Mouse (Mus musculus) ES-E14 (cell line): ENCODE results near the gene Tmprss13. TPM values are rescaled to one million over a fixed set of nuclear protein-coding genes. Genes with fewer than 3 reads are reported as not detected.

Experiments used
- DNase-seq: peaks from one replicate; pipeline ENCODE4 v3.0.0-alpha.2; 2013; ENCODE audit warnings: low read depth, low spot score
- H3K27ac ChIP-seq: 2 replicates; pipeline ENCODE4 v1.5.1; 2012; ENCODE audit warnings: low read depth, mild to moderate bottlenecking, low read length, moderate library complexity, mixed read lengths; ENCODE audit not compliant: poor library complexity, insufficient read depth, severe bottlenecking
- H3K36me3 ChIP-seq: 2 replicates; pipeline ENCODE4 v1.6.1; 2012; ENCODE audit warnings: mild to moderate bottlenecking, low read length, moderate library complexity, mixed read lengths; ENCODE audit not compliant: control insufficient read depth, poor library complexity, insufficient read depth, severe bottlenecking
- H3K4me1 ChIP-seq, 2 experiments: fragments of 150-350 bp in 1 of 2; sonication (generic) in 1 of 2; 2 replicates each; pipeline ENCODE4 v1.6.1; 2012; ENCODE audit warnings: low read length in 2 of 2, mild to moderate bottlenecking in 1 of 2, mixed read lengths in 1 of 2; ENCODE audit not compliant: control insufficient read depth in 2 of 2, insufficient read depth in 2 of 2, poor library complexity in 1 of 2
- H3K4me3 ChIP-seq, 2 experiments: fragments of 150-350 bp in 1 of 2; sonication (generic) in 1 of 2; 2 replicates each; pipeline ENCODE4 v1.5.1; 2012; ENCODE audit warnings: low read length in 2 of 2, low read depth in 1 of 2, mild to moderate bottlenecking in 1 of 2, mixed read lengths in 1 of 2; ENCODE audit not compliant: insufficient read depth in 1 of 2, poor library complexity in 1 of 2, severe bottlenecking in 1 of 2
- H3K9ac ChIP-seq: 2 replicates; pipeline ENCODE4 v1.6.1; 2012; ENCODE audit warnings: low read depth, mild to moderate bottlenecking, low read length, mixed read lengths; ENCODE audit not compliant: poor library complexity, insufficient read depth, severe bottlenecking
- H3K9me3 ChIP-seq: fragments of 150-350 bp; sonication (generic); 2 replicates; pipeline ENCODE4 v1.6.1; 2012; ENCODE audit warnings: low read depth, mild to moderate bottlenecking, low read length; ENCODE audit not compliant: control insufficient read depth, insufficient read depth
- CHD2 ChIP-seq: IDR thresholded peaks from 2 replicates; pipeline ENCODE4 v1.6.1; 2014; ENCODE audit warnings: mild to moderate bottlenecking, low read depth, low read length, inconsistent platforms
- HCFC1 ChIP-seq: IDR thresholded peaks from 2 replicates; pipeline ENCODE4 v1.6.1; 2012; ENCODE audit warnings: low read length, inconsistent platforms, borderline replicate concordance; ENCODE audit not compliant: insufficient read depth
- MAFK ChIP-seq: IDR thresholded peaks from 2 replicates; pipeline ENCODE4 v1.6.1; 2014; ENCODE audit warnings: mild to moderate bottlenecking, low read depth, low read length, inconsistent platforms; ENCODE audit not compliant: insufficient read depth
- ZC3H11A ChIP-seq: IDR thresholded peaks from 2 replicates; pipeline ENCODE4 v1.6.1; 2012; ENCODE audit warnings: low read depth, mild to moderate bottlenecking, inconsistent platforms, low read length, borderline replicate concordance
- ZNF384 ChIP-seq: IDR thresholded peaks from 2 replicates; pipeline ENCODE4 v1.6.1; 2012; ENCODE audit warnings: low read depth, low read length, inconsistent platforms
- in situ Hi-C, 2 experiments: fragments of 600-800 bp; cut with MboI; formaldehyde crosslinking; loops; one replicate each; pipeline ENCODE4 v1.15.1; 2025; ENCODE audit warnings: low sequenced_read_pairs in 2 of 2, inconsistent platforms in 1 of 2; ENCODE audit not compliant: unreplicated experiment in 2 of 2
- total RNA-seq: library from RNA; depleted of rRNA; stranded (reverse); fragments of 300-350 nt; gene quantifications from 2 replicates; pipeline ENCODE4 v1.2.3, GENCODE M21; 2012

Gene Tmprss13
- total RNA-seq, 1 experiment = 0.22 TPM

GRCm38 (mm10) chr9:45308521-45308920, 10.4 kb upstream of the Tmprss13 start:
- TF ChIP-seq ZNF384 (no peak), ZC3H11A (no peak), MAFK (no peak), CHD2 (no peak), HCFC1 (no peak)
- no peak for DNase-seq
- Histone ChIP-seq H3K27ac (no peak overlapping the region), H3K9me3 (no peaks in the 10 kb centered on the region), H3K4me1 (no peaks in the 10 kb centered on the region; a peak in 1 of 4 replicates), H3K36me3 (no peaks in the 10 kb centered on the region), H3K9ac (no peak overlapping the region), H3K4me3 (no peak overlapping the region)
- in situ Hi-C loops = loop anchor here (10.0 kb wide), 2 partner anchors 76 to 106 kb away; no protein-coding TSS in a partner anchor

GRCm38 (mm10) chr9:45311858-45312257, 7.0 kb upstream of the Tmprss13 start:
- Histone ChIP-seq H3K4me1 (no peaks in the 10 kb centered on the region), H3K4me3 (no peak overlapping the region), H3K9me3 (no peaks in the 10 kb centered on the region), H3K27ac (no peak overlapping the region), H3K36me3 (no peaks in the 10 kb centered on the region), H3K9ac (no peak overlapping the region)
- no peak for DNase-seq
- in situ Hi-C loops = no loop called here
- TF ChIP-seq ZNF384 (no peak), CHD2 (no peak), HCFC1 (no peak), MAFK (no peak), ZC3H11A (no peak)

GRCm38 (mm10) chr9:45313913-45314312, 5.0 kb upstream of the Tmprss13 start:
- no peak overlapping the region for H3K9ac ChIP-seq
- in situ Hi-C loops = no loop called here
- TF ChIP-seq ZNF384 (no peak), HCFC1 (no peak), ZC3H11A (no peak), CHD2 (no peak), MAFK (no peak)
- H3K4me1 ChIP-seq = no peaks in the 10 kb centered on the region
- no peaks in the 10 kb centered on the region for H3K36me3 ChIP-seq
- no peak for DNase-seq
- no peak overlapping the region for H3K4me3 ChIP-seq
- H3K9me3 ChIP-seq = no peaks in the 10 kb centered on the region
- H3K27ac ChIP-seq = no peak overlapping the region

GRCm38 (mm10) chr9:45317635-45318034, 1.3 kb upstream of the Tmprss13 start:
- TF ChIP-seq ZNF384 (no peak), CHD2 (no peak), HCFC1 (no peak), ZC3H11A (no peak), MAFK (no peak)
- in situ Hi-C loops = no loop called here
- no peak for DNase-seq
- H3K4me3 ChIP-seq = no peak overlapping the region
- H3K4me1 ChIP-seq = no peaks in the 10 kb centered on the region
- H3K27ac ChIP-seq = no peak overlapping the region
- H3K9me3 ChIP-seq = no peaks in the 10 kb centered on the region
- H3K36me3 ChIP-seq = no peaks in the 10 kb centered on the region
- no peak overlapping the region for H3K9ac ChIP-seq

GRCm38 (mm10) chr9:45321465-45321864, 2.6 kb downstream of the Tmprss13 start:
- no peak for DNase-seq
- no peak for TF ChIP-seq MAFK
- no peak for TF ChIP-seq HCFC1
- TF ChIP-seq ZNF384 = no peak
- TF ChIP-seq ZC3H11A = no peak
- TF ChIP-seq CHD2 = no peak

More at GRCm38 (mm10) chr9:45321465-45321864, 2.6 kb downstream of the Tmprss13 start:
- Histone ChIP-seq H3K4me3 (no peak overlapping the region), H3K9me3 (no peaks in the 10 kb centered on the region), H3K4me1 (no peaks in the 10 kb centered on the region), H3K9ac (no peak overlapping the region), H3K27ac (no peak overlapping the region), H3K36me3 (no peaks in the 10 kb centered on the region)
- in situ Hi-C loops = no loop called here
